Mouse (Mus musculus) right cerebral cortex, postnatal 14 days (tissue): ENCODE results near the gene St6galnac6.
A peak's percentile ranks its signal among the peaks of the same experiment; 100 is the strongest.

Experiments
- DNase-seq: peaks from one replicate; pipeline ENCODE4 v3.0.0; 2022

St6galnac6 gene

GRCm38 (mm10) chr2:32599409-32599808 lies at the start of gene St6galnac6:
Gene St6galnac6 (plus strand): TSS chr2:32599709.
- DNase-seq, result no peak

- DNase-seq, result no peak
Measured at GRCm38 (mm10) chr2:32549764-32550163, 49.7 kb upstream of the St6galnac6 start.

- no peak for DNase-seq
Measured at GRCm38 (mm10) chr2:32551236-32551635, 48.3 kb upstream of the St6galnac6 start.

- no peak for DNase-seq
Measured at GRCm38 (mm10) chr2:32553592-32554148, 45.8 kb upstream of the St6galnac6 start.

DNA sequence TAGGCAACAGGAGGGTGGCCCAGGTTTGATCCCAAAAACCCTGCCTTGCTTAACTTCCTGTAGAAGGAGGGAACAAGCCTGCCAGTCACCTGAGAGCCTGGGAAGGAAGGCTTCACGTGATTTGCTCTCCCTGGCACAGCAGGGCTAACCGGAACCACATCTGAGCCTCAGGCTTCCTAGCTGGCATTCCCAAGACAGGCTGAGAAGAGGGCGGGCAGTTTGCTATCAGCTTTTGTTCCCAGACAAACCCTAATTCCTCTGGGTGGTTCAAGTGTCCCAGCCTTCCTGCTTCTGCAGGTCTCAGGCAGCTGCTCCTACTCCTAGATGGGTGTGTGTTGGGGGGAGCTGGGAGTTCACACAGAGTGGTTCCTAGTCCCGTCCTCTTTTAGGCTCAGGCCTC lies 44.0 kb upstream of the St6galnac6 start:
- DNase-seq, result no peak

- no peak for DNase-seq
Measured at GRCm38 (mm10) chr2:32556019-32556418, 43.5 kb upstream of the St6galnac6 start.

DNA sequence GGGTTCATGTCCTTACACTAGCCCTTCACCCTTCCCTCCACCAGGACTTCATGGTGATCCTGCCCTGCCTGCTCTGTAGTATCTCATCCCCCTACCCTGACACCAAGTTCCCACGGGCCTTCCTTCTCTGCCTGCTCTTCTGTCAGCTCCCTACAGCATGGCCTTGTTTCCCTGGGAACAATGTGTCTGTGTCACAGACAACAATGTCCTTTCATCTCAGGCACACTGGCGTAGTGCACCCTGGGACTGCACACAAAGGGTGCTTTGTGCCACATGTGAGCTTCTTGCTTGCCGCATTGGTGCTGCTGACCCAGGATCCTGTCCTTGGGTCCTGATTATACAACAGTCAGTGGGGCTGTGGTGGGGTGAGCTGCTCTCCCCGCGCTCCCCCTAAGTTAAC lies 39.9 kb upstream of the St6galnac6 start:
- no peak for DNase-seq

GRCm38 (mm10) chr2:32566536-32567063 lies 32.9 kb upstream of the St6galnac6 start:
- DNase-seq, result peak; percentile 56

DNA sequence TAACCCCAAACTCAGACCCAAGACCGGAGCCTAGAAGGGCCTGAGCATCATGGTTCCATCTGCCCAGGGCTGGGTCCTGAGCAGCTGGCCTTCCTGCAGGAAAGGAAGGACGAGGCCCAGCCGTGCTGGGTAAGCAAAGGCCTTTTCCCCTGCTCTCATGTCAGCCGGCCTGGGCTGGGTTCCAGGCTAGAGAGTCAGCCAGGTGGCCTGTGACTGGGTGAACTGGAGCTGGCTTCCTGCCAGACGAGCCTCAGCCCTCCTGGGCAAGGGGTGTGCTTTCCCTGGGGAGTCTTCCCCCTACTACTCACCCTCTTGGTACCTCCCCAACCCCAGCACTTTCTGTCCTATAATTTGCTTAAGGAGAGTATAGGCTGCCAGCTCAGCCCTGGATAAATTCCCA lies 31.4 kb upstream of the St6galnac6 start:
- DNase-seq, result no peak

GRCm38 (mm10) chr2:32568941-32569340 lies 30.6 kb upstream of the St6galnac6 start:
- DNase-seq, result no peak

DNA sequence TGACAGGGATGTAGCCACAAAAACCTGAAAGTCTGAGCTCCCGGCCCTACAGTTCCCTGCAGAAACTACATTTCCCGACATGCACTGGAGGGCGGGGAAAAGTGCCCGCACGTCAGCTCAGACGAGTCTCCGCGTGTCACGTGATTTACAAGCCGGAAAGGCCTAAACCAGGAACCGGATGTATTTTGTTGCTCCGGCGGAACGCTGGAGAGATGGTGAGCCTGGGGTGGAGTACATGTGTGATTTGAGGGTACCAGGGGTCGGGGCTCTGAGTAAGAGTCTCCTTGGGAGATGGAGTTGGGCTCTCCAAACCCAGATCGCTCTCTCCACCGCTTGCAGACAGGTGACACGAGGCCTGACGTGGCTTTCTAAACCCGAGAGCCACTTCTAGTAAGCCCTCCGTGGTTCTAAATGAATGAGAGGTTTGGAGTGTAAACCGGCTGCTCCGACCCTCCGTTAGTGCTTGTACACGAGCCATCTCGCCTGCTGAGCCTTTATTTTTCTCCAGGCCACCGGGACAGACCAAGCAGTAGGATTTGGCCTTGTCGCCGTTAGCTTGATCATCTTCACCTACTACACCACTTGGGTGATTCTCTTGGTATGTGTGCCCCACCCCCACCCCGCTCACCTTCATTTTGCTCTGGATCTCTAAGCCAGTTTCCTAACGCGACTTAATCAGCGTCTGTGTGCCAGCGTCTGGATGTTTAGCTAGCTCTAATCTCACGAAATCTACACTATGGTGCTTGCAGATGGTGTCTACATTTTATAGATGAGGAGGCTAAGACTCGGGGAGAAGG lies 28.6 kb upstream of the St6galnac6 start, which contains the start of gene Dpm2:
Dpm2 (plus strand) TSS at position 161 of the 797 bp plus-strand sequence.
- peak; percentile 87 for DNase-seq

DNA sequence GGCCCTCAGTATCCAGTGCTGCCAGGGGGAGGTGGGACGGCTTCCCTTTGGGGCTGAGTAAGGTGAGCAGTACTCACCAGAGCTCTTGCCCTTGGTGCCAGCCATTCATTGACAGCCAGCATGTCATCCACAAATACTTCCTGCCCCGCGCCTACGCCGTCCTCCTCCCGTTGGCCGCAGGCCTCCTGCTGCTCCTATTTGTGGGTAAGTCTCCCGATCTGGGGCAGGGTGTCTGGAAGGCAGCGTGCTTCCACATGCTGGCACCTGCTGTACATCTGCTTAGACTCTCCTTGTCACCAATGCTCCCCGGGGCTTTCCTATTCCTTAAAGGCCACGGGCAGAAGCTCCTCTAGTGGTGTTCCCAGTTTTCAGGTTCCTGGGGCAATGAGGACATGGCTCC lies 27.3 kb upstream of the St6galnac6 start:
- DNase-seq, result no peak

GRCm38 (mm10) chr2:32574497-32574896 lies 25.0 kb upstream of the St6galnac6 start, which contains the start of gene Pip5kl1:
Gene Pip5kl1 (plus strand): TSS chr2:32574797.
- no peak for DNase-seq

DNA sequence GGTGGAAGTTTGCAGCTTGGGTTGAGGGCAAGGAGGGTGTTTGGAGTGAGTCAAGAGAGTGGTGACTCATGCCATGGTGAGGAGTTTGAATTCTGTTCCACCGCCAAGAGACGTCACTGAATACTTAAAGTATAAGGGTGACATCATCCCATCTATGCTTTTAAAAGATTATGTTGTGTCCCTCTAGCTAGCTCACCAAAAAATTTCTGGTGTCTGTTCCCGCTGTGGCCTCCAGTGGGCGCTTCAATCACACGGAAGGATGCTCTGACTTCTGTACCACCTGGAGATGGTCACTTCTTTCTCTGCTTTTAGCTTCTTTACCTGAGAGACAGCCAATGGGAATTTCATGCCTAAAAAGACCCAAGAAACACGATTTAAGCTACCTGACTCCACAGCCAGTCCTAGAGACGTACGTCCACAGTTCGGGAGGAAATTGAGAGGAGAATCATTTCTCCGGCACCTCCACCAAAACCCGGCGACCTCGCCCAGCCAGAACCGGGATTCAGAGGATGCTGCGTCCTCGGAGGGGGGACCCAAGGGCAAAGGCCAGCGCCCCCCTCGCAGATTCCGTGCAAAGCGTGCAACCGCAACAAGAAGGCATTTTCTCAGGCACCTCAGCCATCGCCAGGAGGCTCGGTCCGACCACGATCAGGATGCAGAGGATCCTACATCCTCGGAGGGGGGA lies 24.5 kb upstream of the St6galnac6 start:
- DNase-seq, result peak; percentile 69

- peak; percentile 71 for DNase-seq
Measured at GRCm38 (mm10) chr2:32575586-32576160, 23.8 kb upstream of the St6galnac6 start, which contains the start of gene 9430097D07Rik. Gene 9430097D07Rik (minus strand): TSS chr2:32575684.

DNA sequence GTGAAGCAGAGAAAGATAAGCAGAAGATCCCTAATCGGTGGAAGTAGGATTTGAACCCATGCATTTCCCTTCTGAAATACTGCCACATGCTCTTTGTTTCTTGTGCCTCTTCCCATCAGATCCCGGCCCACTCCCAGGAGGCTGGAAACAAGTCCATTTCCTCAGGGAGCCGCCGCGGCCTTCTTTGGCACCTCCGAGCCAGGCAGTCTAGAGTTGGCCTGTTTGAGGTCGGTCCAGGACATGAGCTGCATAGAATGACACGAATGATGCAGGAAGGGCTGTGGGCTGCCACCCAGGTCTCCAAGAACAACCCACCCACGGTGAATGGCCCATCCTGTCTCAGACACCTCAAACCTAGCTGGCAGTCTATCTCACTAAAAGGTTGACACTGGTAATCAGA lies 23.0 kb upstream of the St6galnac6 start:
- DNase-seq, result no peak

DNA sequence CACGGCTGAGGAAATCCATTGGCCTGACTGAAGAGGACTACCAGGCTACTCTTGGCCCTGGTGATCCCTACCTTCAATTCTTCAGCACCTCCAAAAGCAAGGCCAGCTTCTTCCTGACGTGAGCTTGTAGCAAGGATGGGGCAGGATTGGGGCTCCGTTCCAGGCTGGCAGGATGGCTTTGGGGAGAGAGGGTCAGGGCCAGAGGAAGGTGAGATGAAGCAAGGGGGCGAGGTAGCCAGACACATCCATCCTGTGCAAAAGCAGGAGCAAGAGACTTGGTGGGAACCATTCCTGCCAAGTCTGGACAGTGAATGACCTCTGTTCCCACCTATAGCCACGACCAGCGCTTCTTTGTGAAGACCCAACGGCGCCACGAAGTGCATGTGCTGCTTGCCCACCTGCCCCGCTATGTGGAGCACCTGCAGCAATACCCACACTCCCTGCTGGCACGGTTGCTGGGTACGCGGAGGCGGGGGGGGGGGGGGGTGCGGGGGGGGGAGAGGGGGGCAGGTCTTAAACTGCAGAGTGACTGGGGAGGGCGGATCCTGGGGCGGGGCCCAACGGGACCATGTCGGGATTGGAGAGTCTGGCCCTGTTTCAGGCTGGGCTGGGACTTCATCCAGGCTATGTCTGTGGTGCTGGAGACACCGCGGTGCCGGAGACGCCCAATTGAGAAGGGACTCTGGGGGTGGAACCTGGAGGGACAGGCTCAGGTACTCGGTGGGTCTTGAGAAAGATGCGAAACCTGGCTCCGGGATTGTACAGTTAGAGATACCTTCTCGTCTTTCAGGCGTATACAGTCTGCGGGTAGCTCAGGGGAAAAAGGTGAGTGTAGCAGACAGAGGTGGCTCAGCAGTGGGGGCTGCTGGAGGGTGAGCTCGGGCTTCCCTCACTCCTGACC lies 21.1 kb upstream of the St6galnac6 start:
- DNase-seq, result peak; percentile 62

DNA sequence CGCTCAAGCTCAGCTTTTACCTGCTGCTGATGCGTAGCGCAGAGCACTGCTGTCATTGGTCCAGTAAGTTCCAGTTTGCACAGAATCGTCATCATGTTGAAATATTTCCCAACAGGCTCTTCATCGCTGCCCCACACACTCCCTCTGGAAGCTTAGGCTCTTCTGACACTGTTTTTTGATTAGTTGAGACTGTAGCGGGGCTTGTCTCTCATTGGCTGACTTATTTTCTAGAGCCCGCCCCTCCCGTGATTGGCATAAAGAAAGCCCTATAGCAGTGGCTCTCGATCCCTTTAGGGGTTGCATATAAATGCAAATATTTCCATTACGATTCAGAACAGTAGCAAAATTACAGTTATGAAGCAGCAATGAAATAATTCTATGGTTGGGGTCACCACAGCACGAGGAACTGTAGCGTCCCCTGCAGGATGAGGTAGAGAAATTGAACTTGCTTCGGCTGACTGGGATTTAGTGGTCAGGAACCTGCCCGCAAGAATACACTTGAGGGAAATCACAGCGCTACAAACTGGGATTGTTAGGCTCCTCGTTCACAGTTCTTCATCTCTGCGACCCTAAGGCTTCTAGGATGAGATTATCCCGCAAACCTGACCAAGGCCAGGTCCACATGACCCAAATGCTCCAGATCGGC lies 17.9 kb upstream of the St6galnac6 start:
- peak; percentile 64 for DNase-seq

- DNase-seq, result peak; percentile 73
Measured at GRCm38 (mm10) chr2:32582830-32583799, 16.4 kb upstream of the St6galnac6 start.

GRCm38 (mm10) chr2:32585149-32585714 lies 14.3 kb upstream of the St6galnac6 start:
- DNase-seq, result no peak
